Mouse (Mus musculus) intestine, postnatal 0 days (tissue): ENCODE results near the gene Cd9. TPM values are rescaled to one million over a fixed set of nuclear protein-coding genes. Genes with fewer than 3 reads are reported as not detected.
A peak's percentile ranks its signal among the peaks of the same experiment; 100 is the strongest.

Experiments
- ATAC-seq: fragments of 200-750 bp; cut with Nextera tagmentation; 2 replicates; pipeline ENCODE4 v1.8.0; 2017; ENCODE audit warnings: mild to moderate bottlenecking, moderate TSS enrichment, moderate library complexity
- H3K27ac ChIP-seq: fragments of 300-500 bp; sonication (generic); 2 replicates; pipeline ENCODE4 v1.5.1; 2014; ENCODE audit warnings: mild to moderate bottlenecking, low read depth, low read length, moderate library complexity
- H3K27me3 ChIP-seq: fragments of 300-500 bp; sonication (generic); replicated peaks from 2 replicates; pipeline ENCODE4 v1.6.1; 2014; ENCODE audit warnings: low read length, mixed read lengths; ENCODE audit not compliant: control insufficient read depth, insufficient read depth
- H3K36me3 ChIP-seq: fragments of 300-500 bp; sonication (generic); 2 replicates; pipeline ENCODE4 v1.6.1; 2014; ENCODE audit warnings: mild to moderate bottlenecking, moderate library complexity; ENCODE audit not compliant: control insufficient read depth, insufficient read depth
- H3K4me1 ChIP-seq: fragments of 300-500 bp; sonication (generic); replicated peaks from 2 replicates; pipeline ENCODE4 v1.6.1; 2014; ENCODE audit warnings: antibody characterized with exemption, low read length, mixed read lengths; ENCODE audit not compliant: control insufficient read depth, insufficient read depth
- H3K4me2 ChIP-seq: fragments of 300-500 bp; sonication (generic); replicated peaks from 2 replicates; pipeline ENCODE4 v1.6.1; 2014; ENCODE audit warnings: low read depth, mild to moderate bottlenecking, moderate library complexity
- H3K4me3 ChIP-seq: fragments of 300-500 bp; sonication (generic); 2 replicates; pipeline ENCODE4 v1.5.1; 2014; ENCODE audit warnings: low read depth, low read length
- H3K9ac ChIP-seq: fragments of 300-500 bp; sonication (generic); 2 replicates; pipeline ENCODE4 v1.6.1; 2014; ENCODE audit warnings: mild to moderate bottlenecking, low read depth, low read length
- H3K9me3 ChIP-seq: fragments of 300-500 bp; sonication (generic); 2 replicates; pipeline ENCODE4 v1.6.1; 2016; ENCODE audit warnings: mixed run types; ENCODE audit not compliant: control insufficient read depth
- CTCF ChIP-seq: sonication (generic); IDR thresholded peaks from 2 replicates; pipeline ENCODE4 v1.5.1; 2016; ENCODE audit warnings: low read depth, mild to moderate bottlenecking, control low read depth, antibody characterized with exemption, moderate library complexity
- WGBS: fragments of 180-500 bp; shearing (Covaris S2); extraction: QIAGEN DNeasy Blood & Tissue Kit; methylation state at CpG from one replicate; pipeline ENCODE4 v1.1.7; 2014; 5-methylcytosine and 5-hydroxymethylcytosine counted together
- polyA plus RNA-seq: library from polyadenylated mRNA; unstranded; fragments of >200 nt; fragmentation: Nextera tagmentation; extraction: Ambion mirVana; gene quantifications from 2 replicates; pipeline ENCODE4 v1.2.1, GENCODE M21; 2015

Cd9 gene
- polyA plus RNA-seq, 1 experiment from 2014 or later = 99.5 TPM

GRCm38 (mm10) chr6:125467301-125467715 lies 27.3 kb downstream of the Cd9 start:
- H3K4me3 ChIP-seq = no peak overlapping the region
- WGBS = 78% methylated on average over 16 of the region's 16 CpGs

GRCm38 (mm10) chr6:125462312-125462711 lies 32.3 kb downstream of the Cd9 start:
- WGBS = 93% methylated on average over 7 of the region's 7 CpGs

More at GRCm38 (mm10) chr6:125467301-125467715, 27.3 kb downstream of the Cd9 start:
- no peaks in the 10 kb centered on the region for H3K36me3 ChIP-seq
- H3K27me3 ChIP-seq = no peaks in the 10 kb centered on the region
- ATAC-seq = peak; percentile 55; the same call in 1 of the 2 replicates
- no peak overlapping the region for H3K4me2 ChIP-seq
- TF ChIP-seq CTCF = peak; percentile 53
- H3K4me1 ChIP-seq = no peaks in the 10 kb centered on the region; the same call in 1 of the 2 replicates
- H3K27ac ChIP-seq = no peak overlapping the region
- H3K9me3 ChIP-seq = no peaks in the 10 kb centered on the region
- H3K9ac ChIP-seq = no peak overlapping the region

GRCm38 (mm10) chr6:125461788-125462187 lies 32.8 kb downstream of the Cd9 start:
- no peak for TF ChIP-seq CTCF
- Histone ChIP-seq H3K36me3 (peaks cover 15% of the 10 kb centered on the region; the same call in 1 of the 2 replicates), H3K9me3 (no peaks in the 10 kb centered on the region), H3K27ac (no peak overlapping the region), H3K4me1 (no peaks in the 10 kb centered on the region), H3K4me3 (no peak overlapping the region), H3K27me3 (no peaks in the 10 kb centered on the region), H3K9ac (no peak overlapping the region), H3K4me2 (no peak overlapping the region)
- ATAC-seq = no peak
- WGBS = 68% methylated on average over 8 of the region's 8 CpGs

More at GRCm38 (mm10) chr6:125462312-125462711, 32.3 kb downstream of the Cd9 start:
- Histone ChIP-seq H3K36me3 (peaks cover 15% of the 10 kb centered on the region; the same call in 1 of the 2 replicates), H3K4me1 (no peaks in the 10 kb centered on the region), H3K27ac (no peak overlapping the region), H3K9ac (no peak overlapping the region), H3K4me3 (no peak overlapping the region), H3K9me3 (no peaks in the 10 kb centered on the region), H3K27me3 (no peaks in the 10 kb centered on the region), H3K4me2 (no peak overlapping the region)
- no peak for TF ChIP-seq CTCF
- no peak for ATAC-seq

- no peak for TF ChIP-seq CTCF
- Histone ChIP-seq H3K27me3 (no peaks in the 10 kb centered on the region), H3K9me3 (no peaks in the 10 kb centered on the region), H3K4me1 (no peaks in the 10 kb centered on the region), H3K4me2 (no peak overlapping the region), H3K36me3 (peaks cover 15% of the 10 kb centered on the region; the same call in 1 of the 2 replicates), H3K4me3 (no peak overlapping the region), H3K9ac (no peak overlapping the region), H3K27ac (no peak overlapping the region)
- no peak for ATAC-seq
- 93% methylated on average over 7 of the region's 7 CpGs for WGBS
These were observed 33.3 kb downstream of the Cd9 start for GRCm38 (mm10) chr6:125461325-125461724.

- H3K36me3 ChIP-seq = peaks cover 15% of the 10 kb centered on the region; the same call in 1 of the 2 replicates
- ATAC-seq = no peak
- no peak for TF ChIP-seq CTCF
- no peaks in the 10 kb centered on the region for H3K27me3 ChIP-seq
- no peak overlapping the region for H3K4me3 ChIP-seq
- no peak overlapping the region for H3K9ac ChIP-seq
- H3K27ac ChIP-seq = no peak overlapping the region
- H3K9me3 ChIP-seq = no peaks in the 10 kb centered on the region
- H3K4me2 ChIP-seq = no peak overlapping the region
- WGBS = 85% methylated on average over 11 of the region's 11 CpGs
- H3K4me1 ChIP-seq = no peaks in the 10 kb centered on the region
These were observed 34.0 kb downstream of the Cd9 start for GRCm38 (mm10) chr6:125460589-125460988.

GRCm38 (mm10) chr6:125459903-125460302 lies 34.7 kb downstream of the Cd9 start:
- Histone ChIP-seq H3K9ac (no peak overlapping the region), H3K36me3 (peaks cover 15% of the 10 kb centered on the region; the same call in 1 of the 2 replicates), H3K27me3 (no peaks in the 10 kb centered on the region), H3K4me2 (no peak overlapping the region), H3K27ac (no peak overlapping the region), H3K9me3 (no peaks in the 10 kb centered on the region), H3K4me1 (no peaks in the 10 kb centered on the region), H3K4me3 (no peak overlapping the region)
- no peak for ATAC-seq
- TF ChIP-seq CTCF = no peak
- WGBS = 90% methylated on average over 5 of the region's 5 CpGs
